Mouse (Mus musculus) left cerebral cortex, adult 2 months (tissue): Measurements from ENCODE around the gene Nt5c1a. TPM values are rescaled to one million over a fixed set of nuclear protein-coding genes. Genes with fewer than 3 reads are reported as not detected.

ENCODE experiments used
- DNase-seq, 2 experiments: peaks; one replicate each; pipeline ENCODE4 v3.0.0; 2021 to 2022; ENCODE audit warnings: low spot score in 2 of 2, mixed read lengths in 1 of 2; ENCODE audit errors: extremely low spot score in 1 of 2
- H3K27ac ChIP-seq: fragments of 200-600 bp; 2 replicates; pipeline ENCODE4 v1.8.1; 2022
- H3K4me3 ChIP-seq: fragments of 200-600 bp; 2 replicates; pipeline ENCODE4 v1.8.1; 2022
- CTCF ChIP-seq: fragments of 200-600 bp; IDR thresholded peaks from 2 replicates; pipeline ENCODE4 v1.8.1; 2022; ENCODE audit warnings: antibody characterized with exemption, mild to moderate bottlenecking, moderate library complexity
- intact Hi-C: fragments of 180-260 bp; cut with DNase I; formaldehyde crosslinking; loops from one replicate; pipeline ENCODE4 v1.15.1; 2025
- total RNA-seq, 2 experiments: library from RNA; stranded (reverse); gene quantifications; 2 replicates each; pipeline ENCODE4 v1.2.3; 2021

Gene Nt5c1a
- total RNA-seq, 2 experiments from 2014 or later = 9.3 to 11.4 TPM

DNA sequence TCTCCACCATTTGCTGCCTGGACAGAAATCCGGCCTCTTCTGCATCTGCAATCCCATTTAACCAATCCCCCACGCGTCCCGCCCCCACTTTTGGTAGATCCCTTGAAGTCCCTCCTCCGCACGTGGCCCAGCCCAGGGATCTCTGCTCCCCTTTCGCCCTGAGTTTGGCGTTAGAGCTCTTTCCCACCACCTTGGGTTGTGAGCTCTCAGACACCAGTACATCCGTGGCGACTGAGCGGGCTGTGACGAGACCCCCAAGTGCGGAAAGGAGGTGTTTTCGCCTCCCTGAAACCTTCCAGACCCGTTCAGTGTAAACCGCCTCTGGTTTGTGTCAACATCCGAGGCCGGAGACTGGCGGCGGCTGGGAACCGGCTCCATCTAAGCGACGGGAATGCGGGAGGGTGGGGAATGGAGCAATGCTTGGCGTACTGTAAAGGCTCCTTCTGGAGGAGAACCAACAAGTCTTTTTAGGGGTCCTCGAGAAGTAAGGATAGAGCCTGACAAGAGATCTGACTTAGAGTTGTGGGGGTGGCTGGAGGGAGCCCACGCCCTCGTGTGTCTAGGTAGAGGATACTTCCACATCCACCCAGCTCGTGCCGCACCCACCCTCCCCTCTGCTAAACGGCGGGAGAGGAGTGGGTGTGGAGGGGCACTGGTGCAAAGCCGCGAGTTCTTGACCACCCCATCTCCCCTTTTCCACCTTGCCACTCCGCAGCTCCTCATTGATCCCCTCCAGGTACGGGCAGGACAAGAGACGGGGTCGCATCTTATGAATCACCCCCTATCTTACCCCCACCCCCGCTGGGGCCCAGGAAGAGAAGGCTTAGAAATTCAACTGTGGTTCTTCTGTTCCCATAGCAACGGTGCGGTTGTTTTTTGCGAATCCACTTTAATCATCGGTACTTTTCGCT, 18.7 kb upstream of the Nt5c1a start, which contains the start of gene Hpcal4:
Hpcal4 (plus strand) TSS at position 900 of the 911 bp plus-strand sequence.
- Histone ChIP-seq H3K4me3 (peak within 1 kb of the TSS; percentile 80), H3K27ac (peak within 1 kb of the TSS; percentile 96)
- no peak for TF ChIP-seq CTCF
- intact Hi-C loops = loop anchor here (2.0 kb wide), 1 partner anchor 18 kb away; no protein-coding TSS in a partner anchor
- DNase-seq = peak; percentile 63 to 66

- peak; percentile 88 to 92 for DNase-seq
- intact Hi-C loops = loop anchor here (2.0 kb wide), 1 partner anchor 19 kb away; no protein-coding TSS in a partner anchor
- Histone ChIP-seq H3K27ac (peak overlapping the region; percentile 96), H3K4me3 (peak overlapping the region; percentile 80)
- no peak for TF ChIP-seq CTCF
Observed at GRCm38 (mm10) chr4:123183239-123184056, 17.9 kb upstream of the Nt5c1a start.

- intact Hi-C loops = no loop called here
- DNase-seq = peak; percentile 49 to 52
- H3K4me3 ChIP-seq = peak overlapping the region; percentile 80
- H3K27ac ChIP-seq = peak overlapping the region; percentile 96
- TF ChIP-seq CTCF = no peak
Observed at GRCm38 (mm10) chr4:123184816-123185215, 16.5 kb upstream of the Nt5c1a start.

- intact Hi-C loops = no loop called here
- peak overlapping the region; percentile 63 for H3K27ac ChIP-seq
- no peak overlapping the region for H3K4me3 ChIP-seq
- peak; percentile 40 to 53 for DNase-seq
- TF ChIP-seq CTCF = no peak
Observed at GRCm38 (mm10) chr4:123192336-123192735, 9.0 kb upstream of the Nt5c1a start.

GRCm38 (mm10) chr4:123193791-123194190, 7.5 kb upstream of the Nt5c1a start:
- DNase-seq = no peak
- peak overlapping the region; percentile 60 for H3K27ac ChIP-seq
- intact Hi-C loops = no loop called here

DNA sequence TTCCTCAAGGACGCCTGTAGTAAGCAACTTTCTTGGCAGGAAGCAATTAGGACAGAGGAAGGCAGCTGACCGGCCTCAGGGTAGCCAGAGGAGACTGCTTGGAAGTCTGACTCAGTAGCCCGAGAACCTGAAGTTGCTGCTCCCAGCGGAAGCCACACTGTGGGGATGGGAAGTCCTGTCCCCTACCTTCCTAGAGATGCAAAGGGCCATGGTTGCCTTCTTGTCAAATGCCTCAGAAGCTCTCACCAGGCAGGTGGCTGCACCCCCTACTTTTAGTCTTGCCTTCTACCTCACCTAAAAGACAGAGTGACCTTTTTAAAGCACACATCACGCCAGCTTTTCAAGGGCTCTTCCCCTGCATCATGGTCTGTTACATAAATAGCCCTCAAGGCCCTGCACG, 4.6 kb upstream of the Nt5c1a start:
- H3K4me3 ChIP-seq = no peak overlapping the region
- H3K27ac ChIP-seq = no peak overlapping the region
- DNase-seq = no peak
- intact Hi-C loops = no loop called here
- TF ChIP-seq CTCF = no peak

More at GRCm38 (mm10) chr4:123193791-123194190, 7.5 kb upstream of the Nt5c1a start:
- no peak for TF ChIP-seq CTCF
- no peak overlapping the region for H3K4me3 ChIP-seq

GRCm38 (mm10) chr4:123200771-123201185, 526 bp upstream of the Nt5c1a start:
- Histone ChIP-seq H3K4me3 (peak overlapping the region; percentile 57), H3K27ac (peak overlapping the region; percentile 60; the same call in 1 of the 2 replicates)
- peak; percentile 93 for TF ChIP-seq CTCF
- peak; percentile 66 to 78 for DNase-seq
- intact Hi-C loops = loop anchor here (2.0 kb wide), 1 partner anchor 46 kb away; no protein-coding TSS in a partner anchor

GRCm38 (mm10) chr4:123202094-123202420, 753 bp downstream of the Nt5c1a start:
- no peak for TF ChIP-seq CTCF
- Histone ChIP-seq H3K4me3 (peak overlapping the region; percentile 57), H3K27ac (no peak overlapping the region; the same call in 1 of the 2 replicates)
- intact Hi-C loops = no loop called here
- DNase-seq = no peak

- intact Hi-C loops = no loop called here
- no peak for DNase-seq
- Histone ChIP-seq H3K4me3 (no peak overlapping the region), H3K27ac (no peak overlapping the region)
- TF ChIP-seq CTCF = no peak
Observed at GRCm38 (mm10) chr4:123207337-123207736, 6.0 kb downstream of the Nt5c1a start.

DNA sequence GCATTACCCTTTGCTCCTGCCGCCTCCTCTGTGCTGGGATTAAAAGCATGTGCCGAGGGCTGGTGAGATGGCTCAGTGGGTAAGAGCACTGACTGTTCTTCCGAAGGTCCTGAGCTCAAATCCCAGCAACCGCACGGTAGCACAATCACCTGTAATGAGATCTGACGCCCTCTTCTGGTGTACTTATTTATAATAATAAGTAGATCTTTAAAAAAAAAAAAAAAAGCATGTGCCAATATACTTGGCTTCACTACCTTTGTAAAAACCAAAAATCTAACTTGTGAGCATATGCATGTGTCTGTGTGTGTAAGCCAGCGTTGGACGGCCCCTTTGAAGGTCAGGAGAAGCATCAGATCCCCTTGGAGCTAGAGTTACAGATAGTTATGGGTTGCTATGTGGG, 9.7 kb downstream of the Nt5c1a start:
- TF ChIP-seq CTCF = no peak
- H3K27ac ChIP-seq = no peak overlapping the region
- DNase-seq = no peak
- intact Hi-C loops = no loop called here
- H3K4me3 ChIP-seq = no peak overlapping the region

DNA sequence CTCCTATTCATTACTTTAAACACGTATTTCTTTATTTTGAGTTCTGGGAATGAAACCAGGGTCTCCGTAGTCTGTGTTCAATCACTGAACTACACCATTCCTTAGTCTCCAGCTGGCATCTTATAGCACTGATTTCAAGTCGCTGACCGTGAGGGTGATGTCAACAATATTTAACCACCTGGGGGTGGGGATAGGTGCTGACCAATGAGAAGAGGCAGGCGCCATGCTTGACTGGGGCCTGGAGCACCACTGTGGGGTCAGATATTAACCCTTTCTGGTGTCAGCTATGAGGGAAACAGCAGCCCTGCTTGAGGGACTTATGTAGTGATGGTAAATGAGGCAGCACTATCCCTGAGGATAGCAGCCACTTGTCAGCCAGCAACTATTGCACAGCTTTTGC, 10.1 kb downstream of the Nt5c1a start:
- no peak for TF ChIP-seq CTCF
- DNase-seq = no peak
- Histone ChIP-seq H3K27ac (no peak overlapping the region), H3K4me3 (no peak overlapping the region)
- intact Hi-C loops = no loop called here

DNA sequence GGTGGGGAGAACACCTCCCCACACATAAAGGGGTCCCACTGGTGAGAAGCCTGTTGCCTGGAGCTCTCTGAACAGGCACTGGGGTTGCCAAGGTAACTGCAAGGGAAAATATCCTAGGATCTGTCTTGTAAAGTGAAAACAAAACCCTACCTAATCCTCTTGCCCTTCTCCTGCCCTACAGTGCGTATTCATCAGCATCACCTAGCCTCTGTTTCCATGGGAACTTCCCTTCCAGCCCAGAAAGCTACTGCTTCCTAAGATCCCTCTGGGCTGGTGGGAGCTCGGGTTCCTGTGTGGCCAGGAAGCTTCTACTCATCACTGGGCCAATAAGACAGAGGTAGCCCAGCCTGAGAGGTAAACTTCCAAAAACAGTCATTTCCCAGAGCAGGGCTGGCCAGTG, 11.0 kb downstream of the Nt5c1a start:
- TF ChIP-seq CTCF = no peak
- intact Hi-C loops = no loop called here
- Histone ChIP-seq H3K4me3 (no peak overlapping the region), H3K27ac (no peak overlapping the region)
- no peak for DNase-seq
